Mouse (Mus musculus) c-Kit-positive CD71-positive TER-119-negative erythroid progenitor cells, embryonic 14.5 days (primary cell): ENCODE results near the gene Pdzd11.

Source experiments
- DNase-seq: peaks from one replicate; pipeline ENCODE4 v3.0.0-alpha.2; 2013; ENCODE audit warnings: low read depth

Gene Pdzd11

GRCm38 (mm10) chrX:100625802-100626793, at the start of gene Pdzd11:
Gene Pdzd11, minus strand, starts transcription at chrX:100626568.
- peak; percentile 82 for DNase-seq

GRCm38 (mm10) chrX:100664825-100665224, 38.5 kb upstream of the Pdzd11 start:
- no peak for DNase-seq

GRCm38 (mm10) chrX:100652848-100653247, 26.5 kb upstream of the Pdzd11 start:
- DNase-seq, result no peak

- DNase-seq, result no peak
Measured at GRCm38 (mm10) chrX:100638477-100638876, 12.1 kb upstream of the Pdzd11 start.

GRCm38 (mm10) chrX:100629076-100629475, 2.7 kb upstream of the Pdzd11 start:
- DNase-seq, result no peak

DNA sequence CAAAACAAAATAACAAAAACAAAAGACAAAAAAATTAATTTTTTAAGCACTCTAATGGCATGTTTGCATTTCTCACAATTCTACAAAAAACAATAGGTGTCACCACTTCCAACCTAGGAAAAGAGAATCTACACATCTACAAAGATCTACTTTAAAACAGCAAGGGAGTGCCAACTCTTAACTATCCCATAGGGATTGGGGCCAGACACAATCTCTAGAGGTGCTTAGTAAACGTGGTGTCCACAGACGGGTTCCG, 894 bp downstream of the Pdzd11 start, which contains the start of gene Kif4:
Gene Kif4 (plus strand): TSS at position 192 of the 256 bp plus-strand sequence.
- no peak for DNase-seq

- no peak for DNase-seq
Measured at GRCm38 (mm10) chrX:100625146-100625545, 1.2 kb downstream of the Pdzd11 start.

DNA sequence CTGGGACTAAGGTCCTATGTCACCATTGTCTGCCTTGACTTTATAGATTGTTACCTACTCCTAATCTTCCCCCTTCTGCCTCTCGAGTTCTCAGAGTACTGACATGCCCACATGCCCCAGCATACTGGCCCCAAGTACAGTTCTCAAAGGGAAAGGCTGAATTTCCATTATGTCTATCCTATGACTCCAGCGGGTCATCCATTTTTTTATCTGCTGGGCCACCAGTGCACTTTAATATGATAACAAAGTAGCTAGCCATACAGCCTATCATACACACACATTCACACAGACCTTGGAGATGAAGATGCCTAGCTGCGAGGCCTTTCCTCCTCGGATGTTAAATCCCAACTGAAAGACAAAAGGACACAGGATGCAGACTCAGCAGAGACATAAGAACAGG, 2.1 kb downstream of the Pdzd11 start:
- DNase-seq, result no peak

DNA sequence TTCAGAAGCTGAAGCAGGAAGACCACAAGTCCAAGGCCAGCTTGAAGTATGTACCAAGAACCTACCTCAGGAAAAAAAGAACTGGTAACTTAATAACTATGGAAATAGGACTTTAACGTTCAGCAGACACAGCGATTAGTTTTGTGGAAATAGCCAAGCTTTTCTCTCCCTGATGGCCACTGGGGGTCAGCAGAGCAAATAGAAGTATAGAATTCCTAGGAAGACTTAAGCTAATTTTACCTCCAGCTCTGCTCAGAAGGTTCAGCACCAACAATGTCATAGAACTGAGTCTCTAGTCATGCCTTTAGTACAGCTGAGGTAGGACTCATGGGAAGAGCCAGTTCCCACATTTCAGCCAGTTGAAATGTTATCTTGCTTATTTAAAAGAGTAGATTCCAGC, 5.0 kb downstream of the Pdzd11 start:
- DNase-seq, result no peak

- DNase-seq, result no peak
Measured at GRCm38 (mm10) chrX:100618488-100618887, 7.9 kb downstream of the Pdzd11 start.

- no peak for DNase-seq
Measured at GRCm38 (mm10) chrX:100605314-100605713, 21.1 kb downstream of the Pdzd11 start, which contains the start of gene Arr3. Gene Arr3, plus strand, starts transcription at chrX:100605497.

DNA sequence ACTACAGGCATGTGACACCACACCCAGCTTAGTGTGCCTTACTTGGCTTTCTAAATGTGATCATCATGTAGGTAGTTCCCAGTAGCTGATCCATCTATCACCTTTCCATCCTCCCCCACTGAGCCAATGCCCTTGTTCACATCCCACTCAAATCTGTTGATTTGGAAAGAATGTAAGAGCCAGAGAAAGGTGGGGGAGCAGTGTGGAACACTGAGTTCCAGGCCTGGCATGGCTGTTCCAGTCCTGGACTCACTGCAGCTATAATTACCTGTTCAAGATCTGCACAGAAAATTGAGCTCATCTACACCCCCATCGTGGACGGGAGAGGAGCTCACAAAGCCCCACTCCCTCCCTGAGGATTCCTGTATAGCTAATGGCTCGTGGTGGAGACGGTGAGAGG, 26.6 kb downstream of the Pdzd11 start:
- no peak for DNase-seq

DNA sequence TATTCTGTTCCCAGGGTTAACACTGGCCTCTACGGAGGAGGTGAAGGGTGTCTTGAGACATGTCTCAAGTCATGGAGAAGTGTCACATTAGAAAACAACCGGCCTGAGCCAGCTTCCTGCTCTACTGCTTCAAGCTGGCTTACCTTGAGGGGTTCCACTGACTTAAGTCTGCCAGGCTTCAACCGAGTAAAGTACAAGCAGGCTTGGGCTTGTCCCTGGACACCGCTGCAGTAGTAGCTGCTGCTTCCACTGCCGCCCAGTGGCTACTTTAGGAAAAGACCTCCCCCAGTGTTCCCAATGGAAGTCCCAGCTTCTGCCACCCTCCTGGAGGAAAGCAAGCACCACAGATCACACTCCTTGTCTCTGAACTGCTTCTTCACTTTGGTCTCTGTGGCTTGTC, 28.9 kb downstream of the Pdzd11 start:
- no peak for DNase-seq

GRCm38 (mm10) chrX:100594791-100595190, 31.6 kb downstream of the Pdzd11 start, which contains the start of gene P2ry4:
Gene P2ry4, minus strand, starts transcription at chrX:100594869.
- DNase-seq, result no peak
